Mouse (Mus musculus): Measurements from ENCODE around the gene Vps29. TPM values are rescaled to one million over a fixed set of nuclear protein-coding genes. Genes with fewer than 3 reads are reported as not detected.

Gene Vps29
- polyA plus RNA-seq, 1 experiment = 100 TPM

GRCm38 (mm10) chr5:122399871-122400270 is 45.7 kb downstream of the Vps29 start:
- DNase-seq (ENCODE audit: low read depth) = no peak

- DNase-seq (ENCODE audit: low read depth) = no peak
These were observed 46.6 kb downstream of the Vps29 start for GRCm38 (mm10) chr5:122400628-122401302.

- DNase-seq (ENCODE audit: low read depth) = no peak
These were observed 47.1 kb downstream of the Vps29 start for GRCm38 (mm10) chr5:122401303-122401640.

GRCm38 (mm10) chr5:122402160-122402559 is 48.0 kb downstream of the Vps29 start:
- DNase-seq (ENCODE audit: low read depth) = no peak

GRCm38 (mm10) chr5:122402772-122403171 is 48.6 kb downstream of the Vps29 start:
- DNase-seq (ENCODE audit: low read depth) = no peak

GRCm38 (mm10) chr5:122403362-122403761 is 49.2 kb downstream of the Vps29 start:
- DNase-seq (ENCODE audit: low read depth) = no peak

GRCm38 (mm10) chr5:122405537-122405936 is 51.4 kb downstream of the Vps29 start:
- DNase-seq (ENCODE audit: low read depth) = no peak

- no peak for DNase-seq (ENCODE audit: low read depth)
These were observed 55.8 kb downstream of the Vps29 start for GRCm38 (mm10) chr5:122409692-122410645.

- DNase-seq (ENCODE audit: low read depth) = no peak
These were observed 57.7 kb downstream of the Vps29 start for GRCm38 (mm10) chr5:122411892-122412291.

GRCm38 (mm10) chr5:122412826-122413225 is 58.7 kb downstream of the Vps29 start:
- no peak for DNase-seq (ENCODE audit: low read depth)

DNA sequence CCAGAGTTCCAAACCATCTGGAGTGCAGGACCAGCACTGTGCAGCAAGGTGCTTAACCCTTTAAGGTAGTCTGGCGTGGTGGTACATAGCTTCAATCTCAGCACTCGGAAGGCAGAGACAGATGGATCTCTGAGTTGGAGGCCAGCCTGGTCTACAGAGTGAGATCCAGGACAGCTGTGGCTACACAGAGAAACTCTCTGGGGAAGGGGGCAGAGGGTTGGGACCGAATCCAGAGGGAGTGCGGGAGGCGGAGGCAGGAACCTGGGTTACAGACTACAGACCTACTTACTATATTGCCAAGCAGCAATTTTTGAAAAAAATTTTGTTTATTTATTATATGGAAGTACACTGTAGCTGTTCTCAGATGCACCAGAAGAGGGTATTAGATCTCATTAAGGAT is 60.2 kb downstream of the Vps29 start:
- DNase-seq (ENCODE audit: low read depth) = no peak

Other genes starting within 250 kb of the Vps29 start
- gene Ccdc63, start 213.5 kb upstream of the Vps29 start, polyA plus RNA-seq (2012; rRNA removed) = 0.41 and 0.69 TPM in 2 replicates
- gene Ppp1cc, start 196.1 kb upstream of the Vps29 start, polyA plus RNA-seq (2012; rRNA removed) = 97.8 and 104 TPM in 2 replicates
- 20.6 and 38.3 TPM in 2 replicates for gene Hvcn1, start 147.6 kb upstream of the Vps29 start, polyA plus RNA-seq (2012; rRNA removed)
- gene Tctn1, start 89.9 kb upstream of the Vps29 start, polyA plus RNA-seq (2012; rRNA removed) = 44.4 and 46.7 TPM in 2 replicates
- gene Pptc7, start 70.0 kb upstream of the Vps29 start, polyA plus RNA-seq (2012; rRNA removed) = 20.0 and 20.4 TPM in 2 replicates
- gene Rad9b, start 136 bp upstream of the Vps29 start, polyA plus RNA-seq (2012; rRNA removed) = 12.3 and 12.7 TPM in 2 replicates
- 27.8 and 28.2 TPM in 2 replicates for gene Gpn3, start 17.5 kb downstream of the Vps29 start, polyA plus RNA-seq (2012; rRNA removed)
- 24.1 and 28.9 TPM in 2 replicates for gene Fam216a, start 18.0 kb downstream of the Vps29 start, polyA plus RNA-seq (2012; rRNA removed)
- gene Arpc3, start 37.5 kb downstream of the Vps29 start, polyA plus RNA-seq (2012; rRNA removed) = 188 and 195 TPM in 2 replicates
- 26.3 and 29.8 TPM in 2 replicates for gene Anapc7, start 67.3 kb downstream of the Vps29 start, polyA plus RNA-seq (2012; rRNA removed)
- gene Atp2a2, start 147.9 kb downstream of the Vps29 start, polyA plus RNA-seq (2012; rRNA removed) = 97.9 and 146 TPM in 2 replicates